Mouse (Mus musculus): ENCODE results near the gene Eif4g1. TPM values are rescaled to one million over a fixed set of nuclear protein-coding genes. Genes with fewer than 3 reads are reported as not detected.

The Eif4g1 gene
- polyA plus RNA-seq, 1 experiment from 2014 or later: 213 TPM

- H3K27me3 ChIP-seq (ENCODE audit: control insufficient read depth, insufficient read depth, low read length): no peaks in the 10 kb centered on the region
- peaks cover 29% of the 10 kb centered on the region for H3K36me3 ChIP-seq (ENCODE audit: control insufficient read depth, insufficient read depth, low read length)
- H3K9ac ChIP-seq (ENCODE audit: low read depth, low read length): no peak overlapping the region
- H3K4me3 ChIP-seq (ENCODE audit: low read length): no peak overlapping the region
- H3K4me1 ChIP-seq (ENCODE audit: control insufficient read depth, insufficient read depth, low read length): no peaks in the 10 kb centered on the region
- no peaks in the 10 kb centered on the region for H3K9me3 ChIP-seq (ENCODE audit: control insufficient read depth, low read length)
- 37% methylated on average over 5 of the region's 5 CpGs for WGBS
- ATAC-seq (ENCODE audit: low FRiP score, low TSS enrichment): peak; percentile 67; the same call in 1 of the 2 replicates
- no peak overlapping the region for H3K4me2 ChIP-seq (replicated peaks; ENCODE audit: low read depth, low read length)
- H3K27ac ChIP-seq (ENCODE audit: low read depth, low read length): no peak overlapping the region
Measured at GRCm38 (mm10) chr16:20724338-20724748, 56.2 kb downstream of the Eif4g1 start.

- Histone ChIP-seq H3K9me3 (ENCODE audit: control insufficient read depth, low read length) (no peaks in the 10 kb centered on the region), H3K27me3 (ENCODE audit: control insufficient read depth, insufficient read depth, low read length) (no peaks in the 10 kb centered on the region), H3K36me3 (ENCODE audit: control insufficient read depth, insufficient read depth, low read length) (peaks cover 22% of the 10 kb centered on the region), H3K4me2 (replicated peaks; ENCODE audit: low read depth, low read length) (no peak overlapping the region), H3K27ac (ENCODE audit: low read depth, low read length) (no peak overlapping the region), H3K9ac (ENCODE audit: low read depth, low read length) (no peak overlapping the region), H3K4me1 (ENCODE audit: control insufficient read depth, insufficient read depth, low read length) (no peaks in the 10 kb centered on the region), H3K4me3 (ENCODE audit: low read length) (no peak overlapping the region)
- WGBS: 85% methylated on average over 7 of the region's 7 CpGs
- no peak for ATAC-seq (ENCODE audit: low FRiP score, low TSS enrichment)
Measured at GRCm38 (mm10) chr16:20725321-20725720, 57.2 kb downstream of the Eif4g1 start.

GRCm38 (mm10) chr16:20725750-20726149 lies 57.6 kb downstream of the Eif4g1 start:
- no peak overlapping the region for H3K27ac ChIP-seq (ENCODE audit: low read depth, low read length)
- H3K9ac ChIP-seq (ENCODE audit: low read depth, low read length): no peak overlapping the region
- no peak overlapping the region for H3K4me2 ChIP-seq (replicated peaks; ENCODE audit: low read depth, low read length)
- peaks cover 18% of the 10 kb centered on the region for H3K36me3 ChIP-seq (ENCODE audit: control insufficient read depth, insufficient read depth, low read length)
- H3K9me3 ChIP-seq (ENCODE audit: control insufficient read depth, low read length): no peaks in the 10 kb centered on the region
- H3K27me3 ChIP-seq (ENCODE audit: control insufficient read depth, insufficient read depth, low read length): no peaks in the 10 kb centered on the region
- 78% methylated on average over 4 of the region's 4 CpGs for WGBS
- H3K4me3 ChIP-seq (ENCODE audit: low read length): no peak overlapping the region
- no peaks in the 10 kb centered on the region for H3K4me1 ChIP-seq (ENCODE audit: control insufficient read depth, insufficient read depth, low read length)
- no peak for ATAC-seq (ENCODE audit: low FRiP score, low TSS enrichment)

GRCm38 (mm10) chr16:20726384-20726783 lies 58.3 kb downstream of the Eif4g1 start:
- ATAC-seq (ENCODE audit: low FRiP score, low TSS enrichment): no peak
- Histone ChIP-seq H3K36me3 (ENCODE audit: control insufficient read depth, insufficient read depth, low read length) (peaks cover 12% of the 10 kb centered on the region), H3K4me2 (replicated peaks; ENCODE audit: low read depth, low read length) (no peak overlapping the region), H3K9ac (ENCODE audit: low read depth, low read length) (no peak overlapping the region), H3K4me3 (ENCODE audit: low read length) (no peak overlapping the region), H3K9me3 (ENCODE audit: control insufficient read depth, low read length) (no peaks in the 10 kb centered on the region), H3K4me1 (ENCODE audit: control insufficient read depth, insufficient read depth, low read length) (no peaks in the 10 kb centered on the region), H3K27ac (ENCODE audit: low read depth, low read length) (no peak overlapping the region), H3K27me3 (ENCODE audit: control insufficient read depth, insufficient read depth, low read length) (no peaks in the 10 kb centered on the region)
- 48% methylated on average over 1 of the region's 1 CpGs for WGBS

- no peak for ATAC-seq (ENCODE audit: low FRiP score, low TSS enrichment)
- Histone ChIP-seq H3K9ac (ENCODE audit: low read depth, low read length) (no peak overlapping the region), H3K4me1 (ENCODE audit: control insufficient read depth, insufficient read depth, low read length) (peaks cover 16% of the 10 kb centered on the region; the same call in 1 of the 2 replicates), H3K36me3 (ENCODE audit: control insufficient read depth, insufficient read depth, low read length) (no peaks in the 10 kb centered on the region), H3K4me3 (ENCODE audit: low read length) (no peak overlapping the region), H3K4me2 (replicated peaks; ENCODE audit: low read depth, low read length) (no peak overlapping the region), H3K27me3 (ENCODE audit: control insufficient read depth, insufficient read depth, low read length) (peaks cover 16% of the 10 kb centered on the region), H3K27ac (ENCODE audit: low read depth, low read length) (no peak overlapping the region), H3K9me3 (ENCODE audit: control insufficient read depth, low read length) (no peaks in the 10 kb centered on the region)
- WGBS: 45% methylated on average over 5 of the region's 5 CpGs
Measured at GRCm38 (mm10) chr16:20730293-20730711, 62.2 kb downstream of the Eif4g1 start.

- H3K27ac ChIP-seq (ENCODE audit: low read depth, low read length): no peak overlapping the region
- H3K9me3 ChIP-seq (ENCODE audit: control insufficient read depth, low read length): no peaks in the 10 kb centered on the region
Measured at GRCm38 (mm10) chr16:20731688-20732087, 63.6 kb downstream of the Eif4g1 start.

GRCm38 (mm10) chr16:20732251-20732924 lies 64.3 kb downstream of the Eif4g1 start:
- Histone ChIP-seq H3K27ac (ENCODE audit: low read depth, low read length) (peak overlapping the region; percentile 65; the same call in 1 of the 2 replicates), H3K4me2 (replicated peaks; ENCODE audit: low read depth, low read length) (peak overlapping the region; percentile 99), H3K9ac (ENCODE audit: low read depth, low read length) (peak overlapping the region; percentile 77), H3K9me3 (ENCODE audit: control insufficient read depth, low read length) (no peaks in the 10 kb centered on the region), H3K4me3 (ENCODE audit: low read length) (peak overlapping the region; percentile 69), H3K27me3 (ENCODE audit: control insufficient read depth, insufficient read depth, low read length) (peaks cover 21% of the 10 kb centered on the region), H3K36me3 (ENCODE audit: control insufficient read depth, insufficient read depth, low read length) (no peaks in the 10 kb centered on the region), H3K4me1 (ENCODE audit: control insufficient read depth, insufficient read depth, low read length) (peaks cover 16% of the 10 kb centered on the region; the same call in 1 of the 2 replicates)
- under 1% methylated on average over 25 of the region's 30 CpGs for WGBS
- peak; percentile 58 for ATAC-seq (ENCODE audit: low FRiP score, low TSS enrichment)

More at GRCm38 (mm10) chr16:20731688-20732087, 63.6 kb downstream of the Eif4g1 start:
- H3K36me3 ChIP-seq (ENCODE audit: control insufficient read depth, insufficient read depth, low read length): no peaks in the 10 kb centered on the region
- peaks cover 16% of the 10 kb centered on the region; the same call in 1 of the 2 replicates for H3K4me1 ChIP-seq (ENCODE audit: control insufficient read depth, insufficient read depth, low read length)
- no peak overlapping the region for H3K9ac ChIP-seq (ENCODE audit: low read depth, low read length)
- H3K4me3 ChIP-seq (ENCODE audit: low read length): no peak overlapping the region
- 57% methylated on average over 5 of the region's 5 CpGs for WGBS
- H3K4me2 ChIP-seq (replicated peaks; ENCODE audit: low read depth, low read length): no peak overlapping the region
- peaks cover 21% of the 10 kb centered on the region for H3K27me3 ChIP-seq (ENCODE audit: control insufficient read depth, insufficient read depth, low read length)
- ATAC-seq (ENCODE audit: low FRiP score, low TSS enrichment): no peak

GRCm38 (mm10) chr16:20732925-20733730 lies 65.0 kb downstream of the Eif4g1 start, which contains the start of gene Chrd:
Gene Chrd, plus strand, starts transcription at chr16:20733127.
- ATAC-seq (ENCODE audit: low FRiP score, low TSS enrichment): peak; percentile 90
- H3K27ac ChIP-seq (ENCODE audit: low read depth, low read length): peak within 1 kb of the TSS; percentile 65; the same call in 1 of the 2 replicates
- peak within 1 kb of the TSS; percentile 69 for H3K4me3 ChIP-seq (ENCODE audit: low read length)
- peaks cover 21% of the 10 kb centered on the region for H3K27me3 ChIP-seq (ENCODE audit: control insufficient read depth, insufficient read depth, low read length)
- H3K36me3 ChIP-seq (ENCODE audit: control insufficient read depth, insufficient read depth, low read length): no peaks in the 10 kb centered on the region
- no peaks in the 10 kb centered on the region for H3K9me3 ChIP-seq (ENCODE audit: control insufficient read depth, low read length)
- H3K4me1 ChIP-seq (ENCODE audit: control insufficient read depth, insufficient read depth, low read length): peaks cover 16% of the 10 kb centered on the region; the same call in 1 of the 2 replicates
- H3K9ac ChIP-seq (ENCODE audit: low read depth, low read length): peak within 1 kb of the TSS; percentile 77
- WGBS: under 1% methylated on average over 64 of the region's 70 CpGs
- peak within 1 kb of the TSS; percentile 99 for H3K4me2 ChIP-seq (replicated peaks; ENCODE audit: low read depth, low read length)
